Mouse (Mus musculus): ENCODE measurements around the gene Aifm2. TPM values are rescaled to one million over a fixed set of nuclear protein-coding genes. Genes with fewer than 3 reads are reported as not detected.

Gene Aifm2
- 84.3 and 117 TPM in 2 replicates for polyA plus RNA-seq (2012; rRNA removed; ENCODE audit: low replicate concordance)

GRCm38 (mm10) chr10:61714771-61715461 lies at the start of gene Aifm2:
Gene Aifm2 (plus strand): TSS chr10:61715263.

GRCm38 (mm10) chr10:61680015-61680913 lies 34.8 kb upstream of the Aifm2 start, which contains the start of gene Sar1a:
Gene Sar1a (plus strand): TSS chr10:61680299.

GRCm38 (mm10) chr10:61694870-61695670 lies 20.0 kb upstream of the Aifm2 start, which contains the start of gene Tysnd1:
Gene Tysnd1 (plus strand): TSS chr10:61695514.

GRCm38 (mm10) chr10:61783621-61784251 lies 68.7 kb downstream of the Aifm2 start, which contains the start of gene H2afy2:
Gene H2afy2 (minus strand): TSS chr10:61784147.

Other genes starting within 250 kb of the Aifm2 start
- 6.8 and 43.1 TPM in 2 replicates for gene Lrrc20, start 239.5 kb upstream of the Aifm2 start, polyA plus RNA-seq (2012; rRNA removed; ENCODE audit: low replicate concordance)
- 0.33 and 0.60 TPM in 2 replicates for gene Npffr1, start 119.8 kb upstream of the Aifm2 start, polyA plus RNA-seq (2012; rRNA removed; ENCODE audit: low replicate concordance)
- 47.5 and 52.5 TPM in 2 replicates for gene Ppa1, start 66.7 kb upstream of the Aifm2 start, polyA plus RNA-seq (2012; rRNA removed; ENCODE audit: low replicate concordance)
- 72.7 and 111 TPM in 2 replicates for gene Sar1a, start 35.0 kb upstream of the Aifm2 start, polyA plus RNA-seq (2012; rRNA removed; ENCODE audit: low replicate concordance)
- 68.9 and 156 TPM in 2 replicates for gene Tysnd1, start 19.7 kb upstream of the Aifm2 start, polyA plus RNA-seq (2012; rRNA removed; ENCODE audit: low replicate concordance)
- 1.6 and 2.4 TPM in 2 replicates for gene H2afy2, start 68.9 kb downstream of the Aifm2 start, polyA plus RNA-seq (2012; rRNA removed; ENCODE audit: low replicate concordance)